Mouse (Mus musculus) G1E-ER4 (cell line): ENCODE data around the gene Tmem234. TPM values are rescaled to one million over a fixed set of nuclear protein-coding genes. Genes with fewer than 3 reads are reported as not detected.

ENCODE experiments used
- GATA1 ChIP-seq: IDR thresholded peaks from one replicate; pipeline ENCODE4 v1.8.0; 2012; ENCODE audit warnings: low read length, inconsistent platforms
- polyA plus RNA-seq: library from polyadenylated mRNA; stranded (reverse); fragments of >175 nt; gene quantifications from 2 replicates; pipeline ENCODE4 v1.2.3, GENCODE M21; 2012

Gene Tmem234
- polyA plus RNA-seq, 1 experiment = 317 TPM

GRCm38 (mm10) chr4:129672878-129673449 is 72.5 kb downstream of the Tmem234 start:
- no peak for TF ChIP-seq GATA1

Other genes with a start within 250 kb of the Tmem234 start
- gene Zbtb8a, start 222.6 kb upstream of the Tmem234 start, polyA plus RNA-seq = 1.4 and 1.6 TPM in 2 replicates
- not detected in 2 replicates for gene Zbtb8b, start 159.8 kb upstream of the Tmem234 start, polyA plus RNA-seq
- 33.0 and 35.8 TPM in 2 replicates for gene Bsdc1, start 139.1 kb upstream of the Tmem234 start, polyA plus RNA-seq
- not detected in 2 replicates for gene Tssk3, start 109.6 kb upstream of the Tmem234 start, polyA plus RNA-seq
- gene Fam229a, start 109.5 kb upstream of the Tmem234 start, polyA plus RNA-seq = 0.29 and 0.37 TPM in 2 replicates
- 53.1 and 74.7 TPM in 2 replicates for gene Marcksl1, start 87.1 kb upstream of the Tmem234 start, polyA plus RNA-seq
- 64.1 and 71.1 TPM in 2 replicates for gene Hdac1, start 58.0 kb upstream of the Tmem234 start, polyA plus RNA-seq
- gene Lck, start 27.0 kb upstream of the Tmem234 start, polyA plus RNA-seq = 2.6 TPM in 2 replicates
- gene Fam167b, start 22.1 kb upstream of the Tmem234 start, polyA plus RNA-seq = not detected in 2 replicates
- 154 and 193 TPM in 2 replicates for gene Eif3i, start within 50 bp of the Tmem234 start, polyA plus RNA-seq
- gene Dcdc2b, start 13.6 kb downstream of the Tmem234 start, polyA plus RNA-seq = 0.45 TPM in 1 of 2 replicates, not detected in the other
- gene Iqcc, start 18.4 kb downstream of the Tmem234 start, polyA plus RNA-seq = 8.6 and 11.3 TPM in 2 replicates
- gene Ccdc28b, start 23.3 kb downstream of the Tmem234 start, polyA plus RNA-seq = 11.2 and 16.2 TPM in 2 replicates
- gene Txlna, start 40.4 kb downstream of the Tmem234 start, polyA plus RNA-seq = 78.1 and 89.7 TPM in 2 replicates
- 11.5 and 29.1 TPM in 2 replicates for gene Kpna6, start 72.1 kb downstream of the Tmem234 start, polyA plus RNA-seq
- gene Tmem39b, start 96.2 kb downstream of the Tmem234 start, polyA plus RNA-seq = 31.2 and 34.9 TPM in 2 replicates
- 278 and 280 TPM in 2 replicates for gene Khdrbs1, start 141.6 kb downstream of the Tmem234 start, polyA plus RNA-seq
- gene Ptp4a2, start 210.6 kb downstream of the Tmem234 start, polyA plus RNA-seq = 36.9 and 40.3 TPM in 2 replicates